Mouse (Mus musculus) fat pad, adult 2 months (tissue): ENCODE measurements around the gene Gm11492.
A peak's percentile ranks its signal among the peaks of the same experiment; 100 is the strongest.

ENCODE experiments used
- DNase-seq: peaks from one replicate; pipeline ENCODE4 v3.0.0-alpha.2; 2011; ENCODE audit warnings: low read depth, low spot score; ENCODE audit errors: extremely low read depth

Gene Gm11492

DNA sequence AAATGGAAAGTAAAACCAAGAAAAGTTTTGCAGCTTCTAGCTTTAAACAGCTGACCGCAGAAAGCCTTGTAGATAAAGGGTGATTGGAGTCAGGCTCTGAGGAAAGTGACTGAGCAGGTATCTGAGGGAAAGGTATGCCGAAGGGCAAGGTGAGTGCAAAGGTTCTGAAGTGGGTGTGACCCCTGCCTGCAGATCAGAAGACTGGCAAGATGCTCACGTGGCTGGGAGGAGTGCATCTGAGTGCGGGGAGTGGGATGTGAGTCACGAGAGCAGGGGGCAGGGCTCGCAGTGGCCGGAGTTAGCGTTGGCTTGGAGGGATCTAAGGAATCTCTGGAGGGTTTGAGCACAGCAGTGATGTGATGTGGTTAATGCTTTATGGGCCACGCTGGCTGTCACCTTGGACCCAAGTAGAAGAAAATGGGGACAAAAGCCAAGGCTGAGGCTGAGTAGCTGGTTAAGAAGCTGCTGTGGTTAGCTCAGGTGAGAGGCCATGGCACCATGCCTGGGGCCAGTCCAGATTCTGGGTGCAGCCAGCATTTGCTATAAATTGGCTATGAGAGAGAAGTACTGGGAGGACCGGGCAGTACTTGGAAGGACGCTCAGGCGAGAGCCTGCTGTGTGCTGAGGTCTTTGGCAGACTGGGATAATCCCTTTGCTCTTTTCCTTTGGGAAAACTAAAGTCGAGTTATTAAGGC, 33.1 kb downstream of the Gm11492 start:
- DNase-seq: no peak

- no peak for DNase-seq
Measured at GRCm38 (mm10) chr11:87600322-87600853, 33.9 kb downstream of the Gm11492 start.

GRCm38 (mm10) chr11:87602234-87602633, 35.8 kb downstream of the Gm11492 start:
- no peak for DNase-seq

GRCm38 (mm10) chr11:87603571-87603970, 37.1 kb downstream of the Gm11492 start:
- no peak for DNase-seq

- DNase-seq: peak; percentile 88
Measured at GRCm38 (mm10) chr11:87609264-87609663, 42.8 kb downstream of the Gm11492 start.

DNA sequence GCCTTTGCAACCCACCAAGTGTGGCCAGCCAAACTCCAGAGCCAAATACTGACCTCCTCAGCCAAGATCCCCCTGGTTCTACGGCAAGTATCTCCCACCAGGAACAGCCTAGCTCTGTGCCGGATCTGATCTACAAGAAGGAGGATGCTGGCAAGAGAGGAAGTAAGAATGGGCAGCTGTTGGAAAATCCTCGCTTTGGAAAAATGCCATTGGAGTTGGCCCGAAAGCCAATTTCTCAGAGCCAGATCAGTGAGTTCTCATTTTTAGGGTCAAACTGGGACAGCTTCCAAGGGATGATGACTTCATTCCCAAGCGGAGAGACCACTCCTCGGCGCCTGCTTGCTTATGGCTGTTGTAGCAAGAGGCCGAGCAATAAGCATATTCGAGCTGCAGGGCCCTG, 45.1 kb downstream of the Gm11492 start:
- no peak for DNase-seq

GRCm38 (mm10) chr11:87613972-87614371, 47.5 kb downstream of the Gm11492 start:
- DNase-seq: peak; percentile 87

- DNase-seq: no peak
Measured at GRCm38 (mm10) chr11:87615551-87615950, 49.1 kb downstream of the Gm11492 start.

DNA sequence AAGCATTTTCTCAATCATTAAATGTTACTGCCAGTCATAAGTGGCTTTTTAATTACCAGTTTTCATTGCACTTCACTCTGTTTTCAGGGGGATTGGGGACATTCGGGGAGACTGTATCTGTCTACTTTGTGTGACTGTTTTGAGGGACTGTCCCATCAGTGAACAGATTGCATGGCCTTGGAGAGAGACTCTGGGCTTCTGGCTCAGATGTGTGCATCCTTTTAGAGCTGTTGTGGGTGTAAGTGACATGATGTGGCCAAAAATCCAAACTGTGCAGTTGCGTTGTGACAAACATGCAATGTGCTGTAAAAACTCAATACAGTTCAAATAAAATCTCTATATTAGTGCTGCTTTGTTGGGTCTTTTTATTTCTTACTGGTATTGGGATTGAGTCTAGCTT, 49.5 kb downstream of the Gm11492 start:
- DNase-seq: no peak

- DNase-seq: no peak
Measured at GRCm38 (mm10) chr11:87616790-87617474, 50.5 kb downstream of the Gm11492 start, which contains the start of gene Hsf5. Gene Hsf5, plus strand, starts transcription at chr11:87617164.

DNA sequence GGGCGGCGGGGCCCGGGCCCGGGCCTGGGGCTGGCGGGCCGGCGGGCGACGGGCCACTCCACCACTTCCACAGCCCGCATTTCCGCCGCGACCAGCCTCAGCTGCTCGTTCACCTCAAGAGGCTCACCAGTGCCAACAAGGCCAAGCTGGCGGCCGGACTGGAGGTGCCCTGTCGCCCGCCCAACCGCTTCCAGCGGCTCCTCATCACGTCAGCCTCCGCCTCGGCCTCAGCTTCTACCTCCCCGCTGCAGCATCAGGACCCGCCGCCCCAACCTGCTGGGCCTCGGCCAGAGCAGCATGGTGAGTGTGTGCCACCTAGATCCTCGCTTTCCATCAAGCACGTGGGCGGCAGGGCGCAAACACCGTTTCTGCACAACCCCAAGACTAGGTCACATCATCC, 51.2 kb downstream of the Gm11492 start:
- DNase-seq: no peak
